11 mouse cellular contexts compared by ENCODE assay signal in the genomic region with DNA sequence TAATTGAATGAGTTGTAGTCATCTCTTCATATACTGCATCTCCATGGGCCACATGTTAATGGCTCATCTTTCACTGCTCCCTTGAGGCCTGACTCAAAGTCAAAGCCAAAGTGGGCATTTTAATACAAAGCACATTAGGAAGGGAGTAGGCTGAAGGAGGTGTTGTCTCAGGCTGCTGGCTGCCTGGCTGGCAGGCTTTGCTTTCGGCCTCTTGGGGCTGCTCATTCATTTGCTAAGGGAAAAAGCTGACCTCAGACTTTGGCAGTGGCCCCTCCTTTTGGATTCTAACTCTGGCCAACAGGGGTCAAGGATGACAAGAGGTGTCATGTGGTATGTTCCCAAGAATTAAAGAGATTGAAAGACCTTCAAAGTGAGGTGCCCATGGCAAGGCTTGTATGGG.
A peak's percentile ranks its signal among the peaks of the same experiment; 100 is the strongest.
DNase-seq lines count a peak whose midpoint lies in the region; ATAC-seq and TF ChIP-seq lines count a peak whose summit lies in the region.
"Had no signal": no experiment of that assay in that cellular context is flagged by ENCODE, and none has a peak within 500 bp of the region (broad histone marks: within the 10 kb centered on the region; RNA-seq: fewer than 3 reads in every experiment).

No protein-coding gene starts in this region.

- no peak overlapping the region for H3K4me2 ChIP-seq in limb, embryonic 12.5 days
- H3K4me2 ChIP-seq in forebrain, embryonic 13.5 days = no peak overlapping the region

- TF ChIP-seq CTCF in kidney, adult 2 months (conservative IDR thresholded peaks at IDR 0.05; ENCODE audit: insufficient read depth, insufficient read length, low read depth, low read length) = no peak

- no peaks in the 10 kb centered on the region for H3K9me3 ChIP-seq in limb, embryonic 12.5 days
- H3K9me3 ChIP-seq in forebrain, embryonic 13.5 days (replicated peaks) = no peaks in the 10 kb centered on the region

- no peak overlapping the region for H3K4me3 ChIP-seq in kidney, adult 2 months (ENCODE audit: insufficient read depth, low read depth, low read length)
- no peak overlapping the region for H3K4me3 ChIP-seq in limb, embryonic 12.5 days (replicated peaks)
- no peak overlapping the region for H3K4me3 ChIP-seq in forebrain, embryonic 13.5 days
- H3K4me3 ChIP-seq: left cerebral cortex, adult 2 months had no signal

- WGBS in kidney, adult 2 months = 47% methylated on average over 1 of the region's 1 CpGs
- WGBS in limb, embryonic 12.5 days = 22% methylated on average over 1 of the region's 1 CpGs
- 58% methylated on average over 1 of the region's 1 CpGs for WGBS in forebrain, embryonic 13.5 days

- no peak overlapping the region for H3K27ac ChIP-seq in kidney, adult 2 months (ENCODE audit: insufficient read depth, low read depth, low read length)
- H3K27ac ChIP-seq in limb, embryonic 12.5 days = peak overlapping the region; percentile 75
- H3K27ac ChIP-seq in forebrain, embryonic 13.5 days = no peak overlapping the region
- H3K27ac ChIP-seq: left cerebral cortex, adult 2 months had no signal

- H3K27me3 ChIP-seq in kidney, adult 2 months (replicated peaks; ENCODE audit: control insufficient read depth, insufficient read depth, low read length) = no peaks in the 10 kb centered on the region
- no peaks in the 10 kb centered on the region for H3K27me3 ChIP-seq in limb, embryonic 12.5 days
- no peaks in the 10 kb centered on the region for H3K27me3 ChIP-seq in forebrain, embryonic 13.5 days

- no peaks in the 10 kb centered on the region for H3K4me1 ChIP-seq in kidney, adult 2 months (ENCODE audit: control insufficient read depth, insufficient read depth, low read length)
- H3K4me1 ChIP-seq in limb, embryonic 12.5 days (replicated peaks) = peaks cover 20% of the 10 kb centered on the region
- H3K4me1 ChIP-seq in forebrain, embryonic 13.5 days = no peaks in the 10 kb centered on the region

- H3K9ac ChIP-seq in limb, embryonic 12.5 days (replicated peaks) = no peak overlapping the region
- H3K9ac ChIP-seq in forebrain, embryonic 13.5 days = no peak overlapping the region

- ATAC-seq in limb, embryonic 12.5 days (ENCODE audit: insufficient number of reproducible peaks, insufficient read depth, low FRiP score, low TSS enrichment, low read depth) = peak; percentile 37; the same call in 1 of the 2 replicates
- ATAC-seq in forebrain, embryonic 13.5 days = no peak
- ATAC-seq: inflammation-experienced regulatory T-cells, adult 6 months had no signal

- no peak for TF ChIP-seq POLR2A in kidney, adult 2 months (IDR thresholded peaks at IDR 0.05; ENCODE audit: low read depth, low read length)

- peak; percentile 2 to 6 for DNase-seq in cerebellum, postnatal 10 days
- no peak for DNase-seq in cerebellum, adult 8-10 months
- peak; percentile 42 for DNase-seq in kidney, adult 2 months
- no peak for DNase-seq in kidney, postnatal 4 days
- peak; percentile 41 for DNase-seq in embryo, embryonic 11 days
- DNase-seq in spleen, postnatal 14 days (ENCODE audit: low spot score in 2 of 2) = no peak
- DNase-seq: thymus, adult 18-20 months had no signal

- H3K36me3 ChIP-seq in kidney, adult 2 months (ENCODE audit: control insufficient read depth, insufficient read depth, low read length) = no peaks in the 10 kb centered on the region
- H3K36me3 ChIP-seq in limb, embryonic 12.5 days = no peaks in the 10 kb centered on the region
- no peaks in the 10 kb centered on the region for H3K36me3 ChIP-seq in forebrain, embryonic 13.5 days (ENCODE audit: poor library complexity, severe bottlenecking)

Comparison
In these comparisons a context has a peak if more than half of its experiments do, and no peak if none do; other contexts are left out.
1. DNase-seq: peak in cerebellum, postnatal 10 days (2 of 2), kidney, adult 2 months (single experiment) and embryo, embryonic 11 days (single experiment); none in cerebellum, adult 8-10 months (single experiment), kidney, postnatal 4 days (0 of 2) and spleen, postnatal 14 days (0 of 2).